Mouse (Mus musculus) gastrocnemius, postnatal 25 days (tissue): ENCODE measurements around the gene Arsb. TPM values are rescaled to one million over a fixed set of nuclear protein-coding genes. Genes with fewer than 3 reads are reported as not detected.
"Not testable (repeated sequence)": the region's sequence is repeated elsewhere in the genome, so short reads cannot be mapped to it uniquely, and the experiment has no call there.

Experiments
- DNase-seq: peaks from one replicate; pipeline ENCODE4 v3.0.0; 2022
- microRNA-seq, 2 experiments: library from miRNA; unstranded; fragments of <30 nt; microRNA quantifications; one replicate each; pipeline ENCODE4 v1.2.0; 2021; ENCODE audit warnings: borderline replicate concordance in 2 of 2
- total RNA-seq, 2 experiments: library from RNA; stranded (reverse); gene quantifications; 1 replicate in 1 of 2; 2 replicates in 1 of 2; pipeline ENCODE4 v1.2.3; 2021

Arsb gene
- total RNA-seq, 2 experiments from 2014 or later, result 3.7 to 4.2 TPM

- DNase-seq, result not testable (repeated sequence)
Measured at GRCm38 (mm10) chr13:93985750-93986149, 214.3 kb downstream of the Arsb start.

DNA sequence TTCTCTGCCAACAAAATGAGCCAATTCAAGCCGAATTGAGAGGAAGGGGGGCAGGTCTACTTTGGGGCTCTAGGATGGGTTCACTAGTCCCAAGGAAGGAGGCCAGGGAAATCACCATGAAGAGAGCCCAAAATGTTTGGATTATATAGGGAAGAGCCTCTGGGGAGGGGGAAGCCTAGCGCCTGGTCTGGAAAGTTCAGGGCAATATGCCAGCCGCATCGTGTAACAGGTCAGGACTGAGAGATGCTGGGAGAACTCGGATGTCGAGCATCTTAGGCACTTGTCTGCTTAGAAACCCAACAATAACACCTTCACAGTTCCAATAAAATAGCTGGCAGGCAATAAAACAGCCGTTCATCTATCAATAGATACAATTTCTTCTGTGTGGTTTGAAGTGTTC is 216.2 kb downstream of the Arsb start:
- DNase-seq, result no peak

GRCm38 (mm10) chr13:93989208-93989607 is 217.8 kb downstream of the Arsb start:
- DNase-seq, result no peak

DNA sequence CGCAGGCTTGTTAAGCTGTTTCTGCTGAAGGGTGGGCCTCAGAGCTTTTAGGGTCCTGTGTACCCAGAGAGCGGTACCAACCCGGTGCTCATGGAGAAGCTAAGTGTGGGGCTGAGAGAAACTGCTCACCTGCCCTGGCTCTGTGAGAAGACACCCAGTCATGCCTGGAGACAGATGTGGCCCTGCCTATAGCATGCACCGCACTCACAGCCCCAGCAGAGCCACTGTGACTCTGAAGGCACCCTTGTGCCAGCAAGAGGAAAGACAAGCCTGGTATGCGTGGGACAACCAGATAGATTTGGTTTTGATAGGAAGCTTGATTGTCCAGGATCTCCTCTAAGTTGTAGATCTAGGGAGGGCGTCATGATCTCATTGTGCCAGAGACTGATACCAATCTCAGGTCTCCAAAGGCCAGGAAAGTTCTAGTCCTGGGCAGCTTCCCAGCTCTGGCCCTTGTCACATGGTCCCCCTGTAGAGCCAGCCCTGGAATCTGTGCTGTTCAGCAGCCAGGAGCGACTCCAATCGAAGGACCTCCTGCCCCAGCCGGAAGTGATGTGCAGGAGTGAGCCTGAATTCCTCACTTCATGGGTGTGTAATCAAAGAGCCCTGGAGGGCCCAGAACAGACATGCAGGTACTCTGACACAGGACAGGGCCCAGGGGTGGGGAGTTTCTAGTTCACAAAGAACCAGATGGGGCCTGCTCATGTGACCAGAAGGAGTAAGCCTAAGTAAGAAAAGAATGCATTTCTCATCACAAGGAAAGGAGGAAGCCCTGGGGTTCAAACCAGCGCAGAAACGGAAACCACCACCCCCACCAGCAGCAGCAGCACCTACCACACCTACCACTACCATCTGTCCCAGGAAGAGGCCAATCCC is 218.5 kb downstream of the Arsb start:
- peak; percentile 6 for DNase-seq

DNA sequence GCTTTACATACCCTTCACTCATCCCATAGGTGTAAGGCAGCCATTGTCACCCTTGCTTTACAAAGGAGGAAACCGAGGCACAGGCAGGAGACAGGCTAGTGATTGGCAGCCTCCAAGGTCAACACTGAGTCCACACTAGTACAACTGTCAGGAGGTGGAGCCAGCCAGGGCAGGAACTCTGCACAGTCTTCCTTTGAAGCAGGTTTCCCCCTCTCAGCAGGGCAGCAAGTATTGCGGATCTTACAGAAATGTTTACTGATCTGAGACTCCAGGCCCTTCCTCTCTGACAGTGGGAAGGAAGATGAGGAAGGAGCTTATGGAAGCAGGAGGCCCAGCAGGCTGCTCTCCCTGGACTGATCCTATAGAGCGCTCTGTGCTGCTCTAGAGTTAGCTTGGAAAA is 219.4 kb downstream of the Arsb start:
- no peak for DNase-seq

- DNase-seq, result no peak
Measured at GRCm38 (mm10) chr13:93992342-93992882, 221.0 kb downstream of the Arsb start.

Small RNA genes within 50 kb of the gene (microRNA-seq; reads per million reads assigned to microRNA genes)
- 0 reads per million in 2 experiments for gene Gm25534
- 0 reads per million in 2 experiments for gene Mir5624

Other genes with a start within 250 kb of the Arsb start
- not detected for gene Bhmt, start 133.7 kb upstream of the Arsb start, total RNA-seq
- not detected for gene Bhmt2, start 97.3 kb upstream of the Arsb start, total RNA-seq
- not detected for gene Dmgdh, start 97.2 kb upstream of the Arsb start, total RNA-seq